Mouse (Mus musculus): ENCODE data around the gene Gm10696.
"Not testable (repeated sequence)": the region's sequence is repeated elsewhere in the genome, so short reads cannot be mapped to it uniquely, and the experiment has no call there.

The Gm10696 gene

GRCm38 (mm10) chr3:94178093-94178492 is at the start of gene Gm10696:
Gene Gm10696 (minus strand): TSS chr3:94178193.
- DNase-seq (ENCODE audit: low spot score): not testable (repeated sequence)

- DNase-seq (ENCODE audit: low spot score): not testable (repeated sequence)
Measured at GRCm38 (mm10) chr3:94196414-94196813, 18.4 kb upstream of the Gm10696 start, which contains the start of gene Gm5286. Gene Gm5286 (plus strand): TSS chr3:94196714.

- not testable (repeated sequence) for DNase-seq (ENCODE audit: low spot score)
Measured at GRCm38 (mm10) chr3:94167351-94167750, 10.6 kb downstream of the Gm10696 start.
